Mouse (Mus musculus): ENCODE data around the gene Ptdss2. TPM values are rescaled to one million over a fixed set of nuclear protein-coding genes. Genes with fewer than 3 reads are reported as not detected.

The Ptdss2 gene
- total RNA-seq (2023): 1 to 10 TPM; 9.0 to 9.8 TPM

GRCm38 (mm10) chr7:141122245-141122644 is at the start of gene Ptdss2:
Ptdss2 (plus strand) TSS chr7:141122382.

GRCm38 (mm10) chr7:141077841-141078240 is 44.3 kb upstream of the Ptdss2 start, which contains the start of gene Pkp3:
Pkp3 (plus strand) TSS chr7:141078218.

GRCm38 (mm10) chr7:141099911-141100691 is 22.1 kb upstream of the Ptdss2 start, which contains the start of gene Sigirr:
Sigirr (minus strand) TSS chr7:141100572.

GRCm38 (mm10) chr7:141117636-141118035 is 4.5 kb upstream of the Ptdss2 start, which contains the start of gene Ano9:
Ano9 (minus strand) TSS chr7:141117806.

GRCm38 (mm10) chr7:141172116-141173006 is 50.2 kb downstream of the Ptdss2 start, which contains the start of gene Rnh1:
Rnh1 (minus strand) TSS chr7:141172857.

GRCm38 (mm10) chr7:141193948-141194347 is 71.8 kb downstream of the Ptdss2 start, which contains the start of the genes Hras and Lrrc56:
Hras (minus strand) TSS chr7:141194005.
Lrrc56 (plus strand) TSS chr7:141194157.

Other genes with a start within 250 kb of the Ptdss2 start
- 10 to 100 TPM; 79.6 to 82.9 TPM for gene Psmd13, start 240.4 kb upstream of the Ptdss2 start, total RNA-seq (2023)
- 10 to 100 TPM; 10.8 to 12.7 TPM for gene Sirt3, start 240.1 kb upstream of the Ptdss2 start, total RNA-seq (2023)
- gene Cox8b, start 221.9 kb upstream of the Ptdss2 start, total RNA-seq (2023): not detected
- not detected for gene Nlrp6, start 201.5 kb upstream of the Ptdss2 start, total RNA-seq (2023)
- gene Pgghg, start 181.0 kb upstream of the Ptdss2 start, total RNA-seq (2023): 10 to 100 TPM; 20.9 to 22.3 TPM
- gene Ifitm5, start 172.1 kb upstream of the Ptdss2 start, total RNA-seq (2023): not detected
- gene Gm45717, start 166.4 kb upstream of the Ptdss2 start, total RNA-seq (2023): not detected
- 10 to 100 TPM; 14.7 to 16.9 TPM for gene Ifitm2, start 166.4 kb upstream of the Ptdss2 start, total RNA-seq (2023)
- 1 to 10 TPM in 1 of 2 experiments, not detected in 1; 1.1 TPM for gene Ifitm1, start 155.2 kb upstream of the Ptdss2 start, total RNA-seq (2023)
- 1 to 10 TPM; 2.1 to 4.4 TPM for gene Ifitm3, start 111.6 kb upstream of the Ptdss2 start, total RNA-seq (2023)
- not detected for gene Ifitm6, start 104.5 kb upstream of the Ptdss2 start, total RNA-seq (2023)
- gene Gm17387, start 93.3 kb upstream of the Ptdss2 start, total RNA-seq (2023): not detected
- gene B4galnt4, start 61.3 kb upstream of the Ptdss2 start, total RNA-seq (2023): not detected
- gene Pkp3, start 44.2 kb upstream of the Ptdss2 start, total RNA-seq (2023): 10 to 100 TPM; 27.8 to 32.3 TPM
- gene Sigirr, start 21.8 kb upstream of the Ptdss2 start, total RNA-seq (2023): 10 to 100 TPM; 44.7 to 51.9 TPM
- gene Ano9, start 4.6 kb upstream of the Ptdss2 start, total RNA-seq (2023): not detected
- 10 to 100 TPM; 76.8 to 79.0 TPM for gene Rnh1, start 50.5 kb downstream of the Ptdss2 start, total RNA-seq (2023)
- 10 to 100 TPM; 23.1 to 28.1 TPM for gene Hras, start 71.6 kb downstream of the Ptdss2 start, total RNA-seq (2023)
- gene Lrrc56, start 71.8 kb downstream of the Ptdss2 start, total RNA-seq (2023): 1 to 10 TPM; 5.4 to 7.7 TPM
- 1 to 10 TPM; 4.9 TPM for gene Lmntd2, start 91.7 kb downstream of the Ptdss2 start, total RNA-seq (2023)
- 10 to 100 TPM; 13.4 to 15.4 TPM for gene Rassf7, start 93.5 kb downstream of the Ptdss2 start, total RNA-seq (2023)
- 100 to 1,000 TPM; 149 TPM for gene Phrf1, start 106.4 kb downstream of the Ptdss2 start, total RNA-seq (2023)
- gene Irf7, start 144.1 kb downstream of the Ptdss2 start, total RNA-seq (2023): 10 to 100 TPM; 27.7 to 43.8 TPM
- not detected for gene Cdhr5, start 154.4 kb downstream of the Ptdss2 start, total RNA-seq (2023)
- gene Sct, start 156.8 kb downstream of the Ptdss2 start, total RNA-seq (2023): not detected
- not detected for gene Drd4, start 169.6 kb downstream of the Ptdss2 start, total RNA-seq (2023)
- 10 to 100 TPM; 44.0 to 45.2 TPM for gene Deaf1, start 205.3 kb downstream of the Ptdss2 start, total RNA-seq (2023)
- gene Tmem80, start 205.4 kb downstream of the Ptdss2 start, total RNA-seq (2023): 10 to 100 TPM; 21.6 to 30.3 TPM
- under 1 TPM; 0.24 to 0.84 TPM for gene Eps8l2, start 216.5 kb downstream of the Ptdss2 start, total RNA-seq (2023)